Mouse (Mus musculus) midbrain, embryonic 13.5 days (tissue): ENCODE data around the gene Hmmr. TPM values are rescaled to one million over a fixed set of nuclear protein-coding genes. Genes with fewer than 3 reads are reported as not detected.

Source experiments
- ATAC-seq: fragments of 200-750 bp; cut with Nextera tagmentation; 2 replicates; pipeline ENCODE4 v1.8.0; 2017; ENCODE audit warnings: mild to moderate bottlenecking, moderate TSS enrichment, moderate library complexity
- H3K27ac ChIP-seq: fragments of 300-500 bp; sonication (generic); 2 replicates; pipeline ENCODE4 v1.5.1; 2015; ENCODE audit warnings: inconsistent platforms, mild to moderate bottlenecking, moderate library complexity
- H3K27me3 ChIP-seq: fragments of 300-500 bp; sonication (generic); 2 replicates; pipeline ENCODE4 v1.6.1; 2015; ENCODE audit warnings: mild to moderate bottlenecking, inconsistent platforms
- H3K36me3 ChIP-seq: fragments of 300-500 bp; sonication (generic); 2 replicates; pipeline ENCODE4 v1.6.1; 2015; ENCODE audit warnings: mild to moderate bottlenecking, inconsistent platforms
- H3K4me1 ChIP-seq: fragments of 300-500 bp; sonication (generic); replicated peaks from 2 replicates; pipeline ENCODE4 v1.6.1; 2015; ENCODE audit warnings: inconsistent platforms
- H3K4me2 ChIP-seq: fragments of 300-500 bp; sonication (generic); replicated peaks from 2 replicates; pipeline ENCODE4 v1.6.1; 2015; ENCODE audit warnings: moderate library complexity, mild to moderate bottlenecking, inconsistent platforms
- H3K4me3 ChIP-seq: fragments of 300-500 bp; sonication (generic); replicated peaks from 2 replicates; pipeline ENCODE4 v1.5.1; 2015; ENCODE audit warnings: mild to moderate bottlenecking, inconsistent platforms
- H3K9ac ChIP-seq: fragments of 300-500 bp; sonication (generic); replicated peaks from 2 replicates; pipeline ENCODE4 v1.6.1; 2015; ENCODE audit warnings: mild to moderate bottlenecking, inconsistent platforms
- H3K9me3 ChIP-seq: fragments of 300-500 bp; sonication (generic); 2 replicates; pipeline ENCODE4 v1.6.1; 2016; ENCODE audit warnings: mild to moderate bottlenecking, inconsistent platforms
- WGBS: fragments of 180-500 bp; shearing (Covaris S2); methylation state at CpG from one replicate; pipeline ENCODE4 v1.1.7; 2015; 5-methylcytosine and 5-hydroxymethylcytosine counted together
- polyA plus RNA-seq: library from polyadenylated mRNA; unstranded; fragments of >200 nt; fragmentation: Nextera tagmentation; extraction: Ambion mirVana; gene quantifications from 2 replicates; pipeline ENCODE4 v1.2.1, GENCODE M21; 2015

Hmmr gene
- polyA plus RNA-seq = 19.2 TPM in 2 replicates

GRCm38 (mm10) chr11:40733339-40734174, at the start of gene Hmmr, which contains the start of gene Nudcd2:
Gene Hmmr, minus strand, starts transcription at chr11:40733422.
Gene Nudcd2, plus strand, starts transcription at chr11:40733667.
- peak within 1 kb of the TSS; percentile 91 for H3K9ac ChIP-seq
- H3K4me1 ChIP-seq = peaks cover 35% of the 10 kb centered on the region
- under 1% methylated on average over 52 of the region's 52 CpGs for WGBS
- no peaks in the 10 kb centered on the region for H3K27me3 ChIP-seq
- peak; percentile 99 for ATAC-seq
- no peaks in the 10 kb centered on the region for H3K9me3 ChIP-seq
- H3K27ac ChIP-seq = peak within 1 kb of the TSS; percentile 78
- peaks cover 19% of the 10 kb centered on the region for H3K36me3 ChIP-seq
- H3K4me3 ChIP-seq = peak within 1 kb of the TSS; percentile 92
- H3K4me2 ChIP-seq = peak within 1 kb of the TSS; percentile 75

GRCm38 (mm10) chr11:40781857-40782256, 48.6 kb upstream of the Hmmr start:
- H3K27ac ChIP-seq = no peak overlapping the region
- no peak overlapping the region for H3K4me3 ChIP-seq
- H3K27me3 ChIP-seq = no peaks in the 10 kb centered on the region
- ATAC-seq = no peak
- H3K4me1 ChIP-seq = no peaks in the 10 kb centered on the region
- 63% methylated on average over 2 of the region's 2 CpGs for WGBS
- H3K36me3 ChIP-seq = no peaks in the 10 kb centered on the region
- no peak overlapping the region for H3K9ac ChIP-seq
- H3K4me2 ChIP-seq = no peak overlapping the region
- no peaks in the 10 kb centered on the region for H3K9me3 ChIP-seq

GRCm38 (mm10) chr11:40775315-40776269, 42.4 kb upstream of the Hmmr start:
- H3K9me3 ChIP-seq = no peaks in the 10 kb centered on the region
- H3K27ac ChIP-seq = no peak overlapping the region
- H3K9ac ChIP-seq = no peak overlapping the region
- no peaks in the 10 kb centered on the region for H3K4me1 ChIP-seq
- H3K36me3 ChIP-seq = no peaks in the 10 kb centered on the region
- no peak overlapping the region for H3K4me2 ChIP-seq
- H3K27me3 ChIP-seq = no peaks in the 10 kb centered on the region
- 54% methylated on average over 12 of the region's 12 CpGs for WGBS
- H3K4me3 ChIP-seq = no peak overlapping the region
- no peak for ATAC-seq

GRCm38 (mm10) chr11:40764690-40765089, 31.5 kb upstream of the Hmmr start:
- Histone ChIP-seq H3K36me3 (no peaks in the 10 kb centered on the region), H3K27me3 (no peaks in the 10 kb centered on the region), H3K9me3 (no peaks in the 10 kb centered on the region), H3K4me1 (no peaks in the 10 kb centered on the region), H3K4me2 (no peak overlapping the region), H3K27ac (no peak overlapping the region), H3K9ac (no peak overlapping the region), H3K4me3 (no peak overlapping the region)
- WGBS = 81% methylated on average over 4 of the region's 4 CpGs
- no peak for ATAC-seq

GRCm38 (mm10) chr11:40763395-40763794, 30.2 kb upstream of the Hmmr start:
- Histone ChIP-seq H3K36me3 (no peaks in the 10 kb centered on the region), H3K9ac (no peak overlapping the region), H3K4me3 (no peak overlapping the region), H3K9me3 (no peaks in the 10 kb centered on the region), H3K27me3 (no peaks in the 10 kb centered on the region), H3K27ac (no peak overlapping the region), H3K4me2 (no peak overlapping the region), H3K4me1 (no peaks in the 10 kb centered on the region)
- ATAC-seq = no peak
- WGBS = 43% methylated on average over 2 of the region's 2 CpGs

GRCm38 (mm10) chr11:40759896-40760295, 26.7 kb upstream of the Hmmr start:
- Histone ChIP-seq H3K4me3 (no peak overlapping the region), H3K27ac (no peak overlapping the region), H3K36me3 (no peaks in the 10 kb centered on the region), H3K9ac (no peak overlapping the region), H3K9me3 (no peaks in the 10 kb centered on the region), H3K27me3 (no peaks in the 10 kb centered on the region), H3K4me1 (no peaks in the 10 kb centered on the region), H3K4me2 (no peak overlapping the region)
- ATAC-seq = no peak
- WGBS = 87% methylated on average over 8 of the region's 8 CpGs

- H3K9me3 ChIP-seq = no peaks in the 10 kb centered on the region
- 84% methylated on average over 8 of the region's 8 CpGs for WGBS
- H3K4me2 ChIP-seq = no peak overlapping the region
- H3K9ac ChIP-seq = no peak overlapping the region
- peaks cover 9% of the 10 kb centered on the region for H3K4me1 ChIP-seq
- no peaks in the 10 kb centered on the region for H3K36me3 ChIP-seq
- ATAC-seq = no peak
- no peak overlapping the region for H3K4me3 ChIP-seq
- no peak overlapping the region for H3K27ac ChIP-seq
- no peaks in the 10 kb centered on the region for H3K27me3 ChIP-seq
These were observed 22.7 kb upstream of the Hmmr start for GRCm38 (mm10) chr11:40755968-40756367.

GRCm38 (mm10) chr11:40755109-40755627, 21.9 kb upstream of the Hmmr start, which contains the start of gene Ccng1:
Gene Ccng1, minus strand, starts transcription at chr11:40755311.
- Histone ChIP-seq H3K4me1 (peaks cover 9% of the 10 kb centered on the region), H3K27ac (peak within 1 kb of the TSS; percentile 47; the same call in 1 of the 2 replicates), H3K9me3 (no peaks in the 10 kb centered on the region), H3K4me2 (peak within 1 kb of the TSS; percentile 82), H3K36me3 (no peaks in the 10 kb centered on the region), H3K4me3 (peak within 1 kb of the TSS; percentile 80), H3K27me3 (no peaks in the 10 kb centered on the region), H3K9ac (peak within 1 kb of the TSS; percentile 86)
- WGBS = under 1% methylated on average over 25 of the region's 25 CpGs
- peak; percentile 99 for ATAC-seq

- Histone ChIP-seq H3K9me3 (no peaks in the 10 kb centered on the region), H3K4me3 (peak overlapping the region; percentile 80), H3K9ac (peak overlapping the region; percentile 86), H3K27ac (0 out of 2 replicates have a peak overlapping the region, but pooled peaks have one; percentile 47), H3K4me1 (peaks cover 9% of the 10 kb centered on the region), H3K27me3 (no peaks in the 10 kb centered on the region), H3K4me2 (peak overlapping the region; percentile 82), H3K36me3 (no peaks in the 10 kb centered on the region)
- WGBS = 3% methylated on average over 19 of the region's 19 CpGs
- ATAC-seq = peak; percentile 38; the same call in 1 of the 2 replicates
These were observed 21.5 kb upstream of the Hmmr start for GRCm38 (mm10) chr11:40754664-40755107.

GRCm38 (mm10) chr11:40753836-40754235, 20.6 kb upstream of the Hmmr start:
- no peaks in the 10 kb centered on the region for H3K27me3 ChIP-seq
- no peak overlapping the region for H3K27ac ChIP-seq
- 76% methylated on average over 6 of the region's 6 CpGs for WGBS
- H3K4me2 ChIP-seq = peak overlapping the region; percentile 82
- peaks cover 9% of the 10 kb centered on the region for H3K4me1 ChIP-seq
- H3K9me3 ChIP-seq = no peaks in the 10 kb centered on the region
- H3K4me3 ChIP-seq = no peak overlapping the region
- H3K36me3 ChIP-seq = no peaks in the 10 kb centered on the region
- no peak overlapping the region for H3K9ac ChIP-seq
- ATAC-seq = no peak

GRCm38 (mm10) chr11:40747716-40748115, 14.5 kb upstream of the Hmmr start:
- H3K36me3 ChIP-seq = no peaks in the 10 kb centered on the region
- no peak overlapping the region for H3K27ac ChIP-seq
- H3K9me3 ChIP-seq = no peaks in the 10 kb centered on the region
- no peak overlapping the region for H3K4me2 ChIP-seq
- whole genome bisulfite sequencing = 80% methylated on average over 2 of the region's 2 CpGs
- no peaks in the 10 kb centered on the region for H3K4me1 ChIP-seq
- H3K27me3 ChIP-seq = no peaks in the 10 kb centered on the region
- no peak overlapping the region for H3K4me3 ChIP-seq
- H3K9ac ChIP-seq = no peak overlapping the region
- ATAC-seq = no peak
